Mouse (Mus musculus) bone marrow, adult 2 months (tissue): Measurements from ENCODE around the gene P2rx5.

Experiments used
- CTCF ChIP-seq: fragments of 200-500 bp; IDR thresholded peaks from 2 replicates; pipeline ENCODE4 v1.5.1; 2011; ENCODE audit warnings: low read length, control low read depth; ENCODE audit not compliant: control insufficient read depth, insufficient read depth
- POLR2A ChIP-seq: fragments of 200-500 bp; IDR thresholded peaks from 2 replicates; pipeline ENCODE4 v1.6.1; 2011; ENCODE audit warnings: low read depth, mild to moderate bottlenecking, control low read depth, low read length, borderline replicate concordance; ENCODE audit not compliant: control insufficient read depth

DNA sequence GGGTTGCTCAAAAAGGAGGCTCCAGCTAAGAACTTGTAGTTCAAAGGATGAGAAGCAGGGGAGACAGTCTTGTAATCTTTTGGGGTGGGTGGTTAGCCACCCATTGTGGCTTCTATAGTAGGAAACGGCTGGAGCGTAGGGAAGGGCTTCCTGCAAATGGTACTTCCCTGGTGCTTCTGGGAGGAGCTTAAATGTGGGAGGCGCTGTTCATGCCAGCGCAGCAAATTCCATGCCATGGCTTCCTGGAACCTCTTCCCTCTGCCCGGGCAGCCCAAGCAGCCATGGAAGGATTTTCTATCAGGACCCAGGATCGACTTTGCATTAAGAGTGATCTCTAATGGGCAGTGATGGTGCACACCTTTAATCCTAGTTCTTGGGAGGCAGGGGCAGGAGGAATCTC is 8.4 kb downstream of the P2rx5 start:
- TF ChIP-seq CTCF (no peak), POLR2A (no peak)
